Mouse (Mus musculus): ENCODE measurements at regions not wholly inside any gene's neighbourhood (a gene's known extent, or its start where the extent isn't known, plus 50 kb on each side); places are given as distances from the start of the nearest gene placed in this dataset.

DNA sequence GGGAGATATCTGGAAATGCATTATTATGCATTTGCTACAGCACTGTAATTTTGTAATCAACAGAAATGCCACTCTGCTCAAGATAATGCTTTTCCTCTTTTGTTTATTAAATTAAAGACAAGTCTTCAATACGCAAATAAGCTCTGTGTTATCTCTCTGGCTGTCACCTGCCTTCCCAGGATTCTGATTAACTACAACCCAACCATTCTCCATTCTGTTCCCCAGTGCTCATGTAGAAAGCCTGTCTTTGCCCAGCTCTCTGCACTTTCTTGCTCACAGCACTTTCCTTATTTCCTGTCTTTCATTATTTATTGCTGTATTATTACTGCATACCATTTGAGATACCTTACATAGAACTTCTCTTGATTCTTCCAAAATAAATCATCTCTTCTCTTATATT lies 525.6 kb downstream of the Cd109 start:
- Histone ChIP-seq H3K4me1 (replicated peaks; ENCODE audit: control insufficient read depth in 2 of 2, insufficient read depth in 2 of 2, low read length in 1 of 2) (no peaks in the 10 kb centered on the region), H3K9me3 (ENCODE audit: control insufficient read depth, low read length) (no peaks in the 10 kb centered on the region), H3K27ac (no peak overlapping the region), H3K4me2 (ENCODE audit: low read depth) (no peak overlapping the region), H3K9ac (replicated peaks) (no peak overlapping the region), H3K36me3 (replicated peaks; ENCODE audit: control insufficient read depth, insufficient read depth, low read depth) (no peaks in the 10 kb centered on the region), H3K27me3 (ENCODE audit: control insufficient read depth, insufficient read depth, low read length) (no peaks in the 10 kb centered on the region), H3K4me3 (ENCODE audit: insufficient read depth in 1 of 2, low read depth in 2 of 2, low read length in 2 of 2) (no peak overlapping the region)
- TF ChIP-seq EP300 (IDR thresholded peaks at IDR 0.05; ENCODE audit: low read depth) (no peak), CTCF (IDR thresholded peaks at IDR 0.05; ENCODE audit: low read depth) (no peak)
- ATAC-seq (ENCODE audit: insufficient read depth) (no peak), DNase-seq (ENCODE audit: low read depth in 3 of 3, low spot score in 3 of 3) (no peak)
- 59% methylated on average over 1 of the region's 1 CpGs for WGBS (ENCODE audit: insufficient replicate concordance)

DNA sequence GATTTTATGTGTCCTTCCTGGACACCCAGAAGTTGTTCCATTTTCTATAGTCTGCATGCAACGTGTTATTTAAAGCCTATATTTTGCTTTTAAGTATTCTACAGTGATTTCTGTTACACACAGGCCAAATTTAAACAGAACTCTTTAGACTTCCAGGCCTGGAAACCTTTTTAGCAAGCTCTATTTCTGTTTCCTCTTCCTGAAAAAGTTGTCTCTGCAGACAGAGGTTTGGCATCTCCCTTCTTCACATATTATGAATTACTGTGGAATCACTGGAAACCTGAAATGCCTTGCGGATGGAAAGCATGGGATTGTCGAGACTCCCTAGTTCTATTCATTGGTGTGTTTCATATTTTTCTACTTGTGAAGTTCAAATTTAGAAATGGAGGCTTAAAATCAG lies 530.7 kb downstream of the Cd109 start:
- TF ChIP-seq CTCF (IDR thresholded peaks at IDR 0.05; ENCODE audit: low read depth) (no peak), EP300 (IDR thresholded peaks at IDR 0.05; ENCODE audit: low read depth) (no peak)
- Histone ChIP-seq H3K4me3 (ENCODE audit: insufficient read depth in 1 of 2, low read depth in 2 of 2, low read length in 2 of 2) (no peak overlapping the region), H3K27me3 (ENCODE audit: control insufficient read depth, insufficient read depth, low read length) (no peaks in the 10 kb centered on the region), H3K36me3 (replicated peaks; ENCODE audit: control insufficient read depth, insufficient read depth, low read depth) (no peaks in the 10 kb centered on the region), H3K9me3 (ENCODE audit: control insufficient read depth, low read length) (no peaks in the 10 kb centered on the region), H3K4me1 (replicated peaks; ENCODE audit: control insufficient read depth in 2 of 2, insufficient read depth in 2 of 2, low read length in 1 of 2) (no peaks in the 10 kb centered on the region), H3K4me2 (ENCODE audit: low read depth) (no peak overlapping the region), H3K9ac (replicated peaks) (no peak overlapping the region), H3K27ac (no peak overlapping the region)
- DNase-seq (ENCODE audit: low read depth in 3 of 3, low spot score in 3 of 3) (no peak), ATAC-seq (ENCODE audit: insufficient read depth) (no peak)
- 43% methylated on average over 3 of the region's 3 CpGs for WGBS (ENCODE audit: insufficient replicate concordance)

DNA sequence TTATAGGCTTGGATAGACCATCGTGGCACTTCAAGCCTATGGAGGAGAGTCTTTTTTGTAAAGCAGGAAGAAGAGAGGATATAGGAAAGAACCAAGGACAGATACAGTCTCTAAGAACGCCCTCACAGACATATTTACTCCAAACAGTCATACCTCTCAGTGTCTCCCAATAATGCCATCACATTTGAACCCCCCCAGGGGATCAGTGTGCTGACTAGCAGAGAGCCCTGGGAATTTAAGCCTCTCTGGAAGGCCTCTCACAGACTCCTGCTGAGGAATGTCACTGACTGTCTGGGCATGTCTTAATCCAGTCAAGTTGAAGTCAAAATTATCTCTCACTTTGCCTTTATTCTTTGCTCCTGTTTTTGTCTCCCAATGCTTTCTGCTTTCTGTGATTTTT lies 550.2 kb downstream of the Cd109 start:
- no peaks in the 10 kb centered on the region for H3K9me3 ChIP-seq (ENCODE audit: control insufficient read depth, low read length)
- ATAC-seq (ENCODE audit: insufficient read depth) = no peak
- no peak overlapping the region for H3K4me3 ChIP-seq (ENCODE audit: insufficient read depth in 1 of 2, low read depth in 2 of 2, low read length in 2 of 2)
- TF ChIP-seq EP300 (IDR thresholded peaks at IDR 0.05; ENCODE audit: low read depth) (no peak), CTCF (IDR thresholded peaks at IDR 0.05; ENCODE audit: low read depth) (no peak)
- no peaks in the 10 kb centered on the region for H3K27me3 ChIP-seq (ENCODE audit: control insufficient read depth, insufficient read depth, low read length)
- no peak overlapping the region for H3K9ac ChIP-seq (replicated peaks)
- H3K4me1 ChIP-seq (replicated peaks; ENCODE audit: control insufficient read depth in 2 of 2, insufficient read depth in 2 of 2, low read length in 1 of 2) = no peaks in the 10 kb centered on the region
- 39% methylated on average over 2 of the region's 2 CpGs for WGBS (ENCODE audit: insufficient replicate concordance)
- no peak overlapping the region for H3K4me2 ChIP-seq (ENCODE audit: low read depth)
- no peaks in the 10 kb centered on the region for H3K36me3 ChIP-seq (replicated peaks; ENCODE audit: control insufficient read depth, insufficient read depth, low read depth)
- no peak overlapping the region for H3K27ac ChIP-seq
- DNase-seq (ENCODE audit: low read depth in 3 of 3, low spot score in 3 of 3) = no peak

DNA sequence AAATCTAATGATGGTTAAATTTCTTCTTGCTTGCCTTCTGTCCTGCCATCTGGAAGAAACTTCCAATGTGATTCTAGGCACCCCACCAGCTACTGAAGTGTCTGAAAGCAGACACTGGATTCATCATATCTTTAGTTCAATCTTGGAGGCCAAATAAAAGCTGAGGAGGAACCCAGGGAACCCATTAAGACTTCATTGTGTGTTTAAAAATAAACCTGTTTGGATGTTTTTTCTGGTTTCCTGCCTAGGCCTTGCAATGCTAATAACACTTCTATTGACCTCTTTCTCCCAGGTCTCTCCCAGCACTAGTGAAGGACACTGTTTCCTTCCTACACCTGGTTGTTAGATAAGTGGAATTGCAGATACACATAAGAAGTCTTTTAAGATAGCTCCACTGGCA lies 545.6 kb downstream of the Col12a1 start:
- Histone ChIP-seq H3K4me1 (replicated peaks; ENCODE audit: control insufficient read depth in 2 of 2, insufficient read depth in 2 of 2, low read length in 1 of 2) (no peaks in the 10 kb centered on the region), H3K4me3 (ENCODE audit: insufficient read depth in 1 of 2, low read depth in 2 of 2, low read length in 2 of 2) (no peak overlapping the region), H3K36me3 (replicated peaks; ENCODE audit: control insufficient read depth, insufficient read depth, low read depth) (no peaks in the 10 kb centered on the region), H3K4me2 (ENCODE audit: low read depth) (no peak overlapping the region), H3K9me3 (ENCODE audit: control insufficient read depth, low read length) (no peaks in the 10 kb centered on the region), H3K27ac (no peak overlapping the region), H3K9ac (replicated peaks) (no peak overlapping the region), H3K27me3 (ENCODE audit: control insufficient read depth, insufficient read depth, low read length) (no peaks in the 10 kb centered on the region)
- ATAC-seq (ENCODE audit: insufficient read depth) (no peak), DNase-seq (ENCODE audit: low read depth in 3 of 3, low spot score in 3 of 3) (no peak)
- no peak for TF ChIP-seq EP300 (IDR thresholded peaks at IDR 0.05; ENCODE audit: low read depth)

DNA sequence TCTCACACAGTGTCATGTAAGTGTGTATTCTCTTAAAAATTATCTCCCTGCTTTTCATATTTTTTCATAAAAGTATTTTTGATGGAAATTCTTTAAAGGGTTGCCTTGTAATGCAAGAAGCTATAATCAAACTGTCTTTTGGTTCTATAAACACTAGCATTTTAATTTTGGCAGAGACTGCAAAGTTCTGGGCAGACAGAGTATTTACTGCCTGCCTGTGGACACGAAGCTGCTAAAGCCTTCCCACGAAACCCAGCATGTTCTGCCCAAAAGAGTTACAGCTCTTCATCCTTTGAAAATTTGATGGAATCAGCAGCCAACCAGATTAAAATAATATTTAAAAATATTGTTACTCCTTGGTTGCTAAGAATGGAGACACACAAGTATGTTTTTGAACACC lies 538.7 kb downstream of the Col12a1 start:
- no peaks in the 10 kb centered on the region for H3K27me3 ChIP-seq (ENCODE audit: control insufficient read depth, insufficient read depth, low read length)

DNA sequence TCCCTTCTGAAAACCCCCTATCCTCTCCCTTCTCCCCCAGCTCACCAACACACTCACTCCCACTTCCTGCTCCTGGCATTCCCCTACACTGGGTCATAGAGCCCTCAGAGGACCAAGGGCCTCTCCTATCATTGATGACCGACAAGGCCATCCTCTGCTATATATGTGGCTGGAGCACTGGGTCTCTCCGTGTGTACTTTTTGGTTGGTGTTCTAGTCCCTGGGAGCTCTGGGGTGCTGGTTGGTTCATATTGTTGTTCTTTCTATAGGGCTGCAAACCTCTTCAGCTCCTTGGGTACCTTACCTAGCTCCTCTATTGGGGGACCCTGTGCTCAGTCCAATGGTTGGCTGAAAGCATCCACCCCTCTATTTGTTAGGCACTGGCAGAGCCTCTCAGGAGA lies 523.2 kb downstream of the Col12a1 start:
- Histone ChIP-seq H3K9ac (replicated peaks) (no peak overlapping the region), H3K9me3 (ENCODE audit: control insufficient read depth, low read length) (no peaks in the 10 kb centered on the region), H3K4me1 (replicated peaks; ENCODE audit: control insufficient read depth in 2 of 2, insufficient read depth in 2 of 2, low read length in 1 of 2) (no peaks in the 10 kb centered on the region), H3K36me3 (replicated peaks; ENCODE audit: control insufficient read depth, insufficient read depth, low read depth) (no peaks in the 10 kb centered on the region), H3K27ac (no peak overlapping the region), H3K27me3 (ENCODE audit: control insufficient read depth, insufficient read depth, low read length) (no peaks in the 10 kb centered on the region), H3K4me2 (ENCODE audit: low read depth) (no peak overlapping the region), H3K4me3 (ENCODE audit: insufficient read depth in 1 of 2, low read depth in 2 of 2, low read length in 2 of 2) (no peak overlapping the region)
- ATAC-seq (ENCODE audit: insufficient read depth) = no peak
- TF ChIP-seq EP300 (IDR thresholded peaks at IDR 0.05; ENCODE audit: low read depth) (no peak), CTCF (IDR thresholded peaks at IDR 0.05; ENCODE audit: low read depth) (no peak)
- 62% methylated on average over 2 of the region's 2 CpGs for WGBS (ENCODE audit: insufficient replicate concordance)
- DNase-seq (ENCODE audit: low read depth in 3 of 3, low spot score in 3 of 3) = no peak

More for the DNA sequence above, 538.7 kb downstream of the Col12a1 start:
- WGBS (ENCODE audit: insufficient replicate concordance) = 59% methylated on average over 2 of the region's 2 CpGs
- Histone ChIP-seq H3K4me2 (ENCODE audit: low read depth) (no peak overlapping the region), H3K27ac (no peak overlapping the region), H3K4me1 (replicated peaks; ENCODE audit: control insufficient read depth in 2 of 2, insufficient read depth in 2 of 2, low read length in 1 of 2) (no peaks in the 10 kb centered on the region), H3K36me3 (replicated peaks; ENCODE audit: control insufficient read depth, insufficient read depth, low read depth) (no peaks in the 10 kb centered on the region), H3K9me3 (ENCODE audit: control insufficient read depth, low read length) (no peaks in the 10 kb centered on the region), H3K9ac (replicated peaks) (no peak overlapping the region), H3K4me3 (ENCODE audit: insufficient read depth in 1 of 2, low read depth in 2 of 2, low read length in 2 of 2) (no peak overlapping the region)
- no peak for TF ChIP-seq CTCF (IDR thresholded peaks at IDR 0.05; ENCODE audit: low read depth)
- TF ChIP-seq EP300 (IDR thresholded peaks at IDR 0.05; ENCODE audit: low read depth) = no peak
- DNase-seq (ENCODE audit: low read depth in 3 of 3, low spot score in 3 of 3) = no peak
- no peak for ATAC-seq (ENCODE audit: insufficient read depth)
